Mouse (Mus musculus) erythroblast, embryonic 14.5 days (primary cell): Measurements from ENCODE around the gene Hgfac.

ENCODE experiments used
- GATA1 ChIP-seq: IDR thresholded peaks from 2 replicates; pipeline ENCODE4 v1.6.1; 2012; ENCODE audit warnings: low read length, inconsistent platforms, mixed read lengths
- TAL1 ChIP-seq: IDR thresholded peaks from 3 replicates; pipeline ENCODE4 v1.6.1; 2012; ENCODE audit warnings: low read length, inconsistent platforms, mixed read lengths

GRCm38 (mm10) chr5:35069841-35070240 lies 28.5 kb downstream of the Hgfac start:
- no peak for TF ChIP-seq GATA1
- no peak for TF ChIP-seq TAL1
